Mouse (Mus musculus) G1E (cell line): ENCODE data around the gene Prrx2. TPM values are rescaled to one million over a fixed set of nuclear protein-coding genes. Genes with fewer than 3 reads are reported as not detected.
"Not testable (repeated sequence)": the region's sequence is repeated elsewhere in the genome, so short reads cannot be mapped to it uniquely, and the experiment has no call there.

Source experiments
- ATAC-seq: 2 replicates; pipeline ENCODE4 v1.8.0; 2016; ENCODE audit warnings: mild to moderate bottlenecking; ENCODE audit not compliant: insufficient number of reproducible peaks, poor library complexity, low FRiP score, severe bottlenecking; ENCODE audit errors: extremely low read depth
- DNase-seq: peaks from one replicate; pipeline ENCODE4 v3.0.0; 2012; ENCODE audit warnings: low spot score
- H3K27me3 ChIP-seq: 2 replicates; pipeline ENCODE4 v1.6.1; 2012; ENCODE audit warnings: mild to moderate bottlenecking, low read length, inconsistent platforms; ENCODE audit not compliant: insufficient read depth
- H3K36me3 ChIP-seq: replicated peaks from 2 replicates; pipeline ENCODE3; 2012; ENCODE audit warnings: mild to moderate bottlenecking, inconsistent platforms
- H3K4me1 ChIP-seq: 2 replicates; pipeline ENCODE4 v1.6.1; 2012; ENCODE audit warnings: low read depth, low read length, inconsistent platforms, mixed read lengths; ENCODE audit not compliant: insufficient read depth
- H3K4me3 ChIP-seq: 2 replicates; pipeline ENCODE4 v1.5.1; 2012; ENCODE audit warnings: low read depth, mild to moderate bottlenecking, inconsistent platforms, low read length, moderate library complexity, mixed read lengths
- H3K9me3 ChIP-seq: replicated peaks from 2 replicates; pipeline ENCODE4 v1.6.1; 2012; ENCODE audit warnings: inconsistent platforms
- CTCF ChIP-seq: IDR thresholded peaks from 2 replicates; pipeline ENCODE4 v1.5.1; 2012; ENCODE audit warnings: low read depth, low read length, inconsistent platforms, mixed read lengths
- GATA1 ChIP-seq: IDR thresholded peaks from 2 replicates; pipeline ENCODE4 v1.6.1; 2012; ENCODE audit warnings: borderline replicate concordance, low read length, inconsistent platforms, mixed read lengths
- GATA2 ChIP-seq: IDR thresholded peaks from 2 replicates; pipeline ENCODE4 v1.6.1; 2012; ENCODE audit warnings: low read depth, low read length, inconsistent platforms, borderline replicate concordance
- POLR2AphosphoS5 ChIP-seq: IDR thresholded peaks from 2 replicates; pipeline ENCODE4 v1.6.1; 2012; ENCODE audit warnings: low read depth, low read length, inconsistent platforms; ENCODE audit not compliant: insufficient replicate concordance
- TAL1 ChIP-seq: conservative IDR thresholded peaks from 2 replicates; pipeline ENCODE4 v1.6.1; 2012; ENCODE audit warnings: low read depth, low read length, inconsistent platforms, mixed read lengths
- polyA plus RNA-seq: library from polyadenylated mRNA; stranded (reverse); fragments of >175 nt; gene quantifications from 2 replicates; pipeline ENCODE4 v1.2.3, GENCODE M21; 2012
- total RNA-seq, 2 experiments: library from RNA; stranded (forward) in 1 of 2; stranded (reverse) in 1 of 2; fragments of 200-1000 nt in 1 of 2; fragments of >200 nt in 1 of 2; fragmentation: Nextera tagmentation in 1 of 2; gene quantifications; 2 replicates each; pipeline ENCODE4 v1.2.3; 2014 to 2017

The Prrx2 gene
- total and polyA plus RNA-seq, 3 experiments = not detected

GRCm38 (mm10) chr2:30913022-30913421 lies 78.2 kb downstream of the Prrx2 start:
- peaks cover 31% of the 10 kb centered on the region for H3K27me3 ChIP-seq
- H3K4me3 ChIP-seq = no peak overlapping the region
- DNase-seq (no peak), ATAC-seq (no peak)
- no peaks in the 10 kb centered on the region for H3K36me3 ChIP-seq
- no peaks in the 10 kb centered on the region for H3K4me1 ChIP-seq
- H3K9me3 ChIP-seq = no peaks in the 10 kb centered on the region
- TF ChIP-seq CTCF (no peak), TAL1 (no peak), POLR2AphosphoS5 (no peak), GATA2 (no peak), GATA1 (no peak)

GRCm38 (mm10) chr2:30914836-30915235 lies 80.1 kb downstream of the Prrx2 start:
- Histone ChIP-seq H3K36me3 (no peaks in the 10 kb centered on the region), H3K4me1 (no peaks in the 10 kb centered on the region), H3K27me3 (peaks cover 37% of the 10 kb centered on the region), H3K9me3 (no peaks in the 10 kb centered on the region), H3K4me3 (no peak overlapping the region)
- ATAC-seq = no peak
- TF ChIP-seq POLR2AphosphoS5 (no peak), TAL1 (no peak)
- DNase-seq = no peak

GRCm38 (mm10) chr2:30915376-30915775 lies 80.6 kb downstream of the Prrx2 start:
- Histone ChIP-seq H3K4me3 (no peak overlapping the region), H3K4me1 (no peaks in the 10 kb centered on the region), H3K36me3 (no peaks in the 10 kb centered on the region), H3K27me3 (peaks cover 37% of the 10 kb centered on the region), H3K9me3 (no peaks in the 10 kb centered on the region)
- DNase-seq = no peak
- no peak for TF ChIP-seq TAL1
- no peak for TF ChIP-seq GATA1
- no peak for TF ChIP-seq POLR2AphosphoS5
- no peak for TF ChIP-seq CTCF
- TF ChIP-seq GATA2 = no peak
- no peak for ATAC-seq

GRCm38 (mm10) chr2:30915933-30916332 lies 81.2 kb downstream of the Prrx2 start:
- ATAC-seq, H3K9me3 ChIP-seq, H3K4me3 ChIP-seq, DNase-seq, H3K36me3 ChIP-seq, H3K4me1 ChIP-seq: not testable (repeated sequence)
- H3K27me3 ChIP-seq = peaks cover 41% of the 10 kb centered on the region

GRCm38 (mm10) chr2:30917649-30918048 lies 82.9 kb downstream of the Prrx2 start:
- Histone ChIP-seq H3K27me3 (peaks cover 48% of the 10 kb centered on the region), H3K4me1 (no peaks in the 10 kb centered on the region), H3K4me3 (no peak overlapping the region), H3K36me3 (no peaks in the 10 kb centered on the region), H3K9me3 (no peaks in the 10 kb centered on the region)
- no peak for DNase-seq
- TF ChIP-seq TAL1 = no peak
- no peak for TF ChIP-seq GATA1
- no peak for TF ChIP-seq GATA2
- TF ChIP-seq POLR2AphosphoS5 = no peak
- no peak for TF ChIP-seq CTCF
- ATAC-seq = no peak

GRCm38 (mm10) chr2:30918126-30918525 lies 83.4 kb downstream of the Prrx2 start:
- no peak overlapping the region for H3K4me3 ChIP-seq
- TF ChIP-seq GATA2 (no peak), POLR2AphosphoS5 (no peak), CTCF (no peak), TAL1 (no peak)
- no peaks in the 10 kb centered on the region for H3K9me3 ChIP-seq
- H3K27me3 ChIP-seq = peaks cover 44% of the 10 kb centered on the region
- DNase-seq = no peak
- no peaks in the 10 kb centered on the region for H3K36me3 ChIP-seq
- ATAC-seq = no peak
- no peaks in the 10 kb centered on the region for H3K4me1 ChIP-seq

GRCm38 (mm10) chr2:30918780-30919329 lies 84.1 kb downstream of the Prrx2 start:
- H3K4me3 ChIP-seq = no peak overlapping the region
- no peaks in the 10 kb centered on the region for H3K36me3 ChIP-seq
- H3K9me3 ChIP-seq = no peaks in the 10 kb centered on the region
- peaks cover 39% of the 10 kb centered on the region for H3K27me3 ChIP-seq
- ATAC-seq (no peak), DNase-seq (no peak)
- TF ChIP-seq CTCF (no peak), GATA1 (no peak), GATA2 (no peak), TAL1 (no peak), POLR2AphosphoS5 (no peak)
- no peaks in the 10 kb centered on the region for H3K4me1 ChIP-seq
